Mouse (Mus musculus) layer of hippocampus, adult 8-10 months (tissue): ENCODE results near the gene Fam24a. TPM values are rescaled to one million over a fixed set of nuclear protein-coding genes. Genes with fewer than 3 reads are reported as not detected.

Source experiments
- total RNA-seq, 4 experiments: library from RNA; stranded (reverse); gene quantifications; 2 replicates each; pipeline ENCODE4 v1.2.4; 2022

Gene Fam24a
- total RNA-seq, 4 experiments from 2014 or later: not detected

Other genes starting within 250 kb of the Fam24a start
- gene 4933402N03Rik, start 187.6 kb upstream of the Fam24a start, total RNA-seq: not detected
- gene 5430419D17Rik, start 159.5 kb upstream of the Fam24a start, total RNA-seq: under 1 TPM in 2 of 4 experiments, not detected in 2; 0.09 to 0.10 TPM
- gene Cuzd1, start 11.6 kb upstream of the Fam24a start, total RNA-seq: under 1 TPM in 1 of 4 experiments, not detected in 3; 0.16 TPM
- under 1 TPM in 2 of 4 experiments, not detected in 2; 0.68 to 0.75 TPM for gene Fam24b, start 4.3 kb upstream of the Fam24a start, total RNA-seq
- 10 to 100 TPM; 22.3 to 28.2 (median 27.6) TPM for gene 2310057M21Rik, start 28.9 kb downstream of the Fam24a start, total RNA-seq
- 10 to 100 TPM; 43.9 to 67.5 (median 51.1) TPM for gene Pstk, start 37.3 kb downstream of the Fam24a start, total RNA-seq
- 10 to 100 TPM; 47.0 to 53.1 (median 50.9) TPM for gene Ikzf5, start 76.7 kb downstream of the Fam24a start, total RNA-seq
- gene Acadsb, start 76.7 kb downstream of the Fam24a start, total RNA-seq: 100 to 1,000 TPM in 2 of 4 experiments, 10 to 100 TPM in 2; 94.7 to 113 (median 102) TPM
- gene Hmx3, start 209.0 kb downstream of the Fam24a start, total RNA-seq: not detected
- gene Hmx2, start 214.9 kb downstream of the Fam24a start, total RNA-seq: not detected
- gene Bub3, start 226.4 kb downstream of the Fam24a start, total RNA-seq: 10 to 100 TPM; 60.8 to 68.8 (median 62.0) TPM